Mouse (Mus musculus): ENCODE data around the gene Apod. TPM values are rescaled to one million over a fixed set of nuclear protein-coding genes. Genes with fewer than 3 reads are reported as not detected.
A peak's percentile ranks its signal among the peaks of the same experiment; 100 is the strongest.
"Not testable (repeated sequence)": the region's sequence is repeated elsewhere in the genome, so short reads cannot be mapped to it uniquely, and the experiment has no call there.

Gene Apod
- total RNA-seq, 2 experiments from 2014 or later, result 31.0 to 31.2 TPM

DNA sequence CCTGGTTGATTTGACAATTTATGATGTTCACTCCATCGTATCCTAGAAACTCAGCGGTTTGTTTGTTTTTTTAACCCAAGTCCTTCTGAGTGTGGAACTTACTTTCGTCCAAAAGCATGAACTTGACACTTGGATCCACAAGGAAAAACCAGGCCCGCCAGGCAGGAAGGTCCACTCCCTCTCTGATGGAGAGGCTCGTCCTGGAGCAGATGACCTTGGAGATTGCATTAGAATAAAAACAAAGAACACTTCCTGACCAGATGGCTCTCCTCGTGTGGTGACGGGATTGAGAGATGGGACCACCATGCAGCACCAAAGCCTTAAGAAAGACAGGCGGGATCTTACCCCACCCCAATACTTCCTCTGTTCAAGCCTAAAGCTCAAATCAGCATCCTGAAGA is 12.1 kb upstream of the Apod start:
- intact Hi-C loops (cut with DNase I), result no loop called here
- no peak for DNase-seq (ENCODE audit: extremely low spot score in 1 of 2, low spot score in 2 of 2)

DNA sequence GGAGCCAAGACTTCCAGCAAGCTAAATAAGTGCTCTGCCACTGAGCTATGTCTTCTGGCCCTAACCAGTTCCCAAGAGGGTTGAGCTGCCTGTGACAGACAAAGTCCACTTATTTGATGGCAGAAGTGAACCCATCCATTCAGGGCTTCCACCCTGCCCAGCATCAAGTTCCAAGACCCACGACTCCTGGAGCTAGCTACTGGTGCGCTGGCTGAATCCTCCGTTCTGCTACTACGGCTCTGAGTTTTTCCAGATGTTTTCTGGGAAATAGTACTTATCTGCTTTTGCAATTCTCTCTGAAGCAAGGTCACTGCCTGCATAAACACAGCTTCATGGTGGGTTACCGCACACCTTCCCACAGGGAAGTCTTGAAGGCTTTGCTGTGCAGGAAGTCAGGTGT is 11.4 kb upstream of the Apod start:
- intact Hi-C loops (cut with DNase I), result no loop called here
- no peak for DNase-seq (ENCODE audit: extremely low spot score in 1 of 2, low spot score in 2 of 2)

DNA sequence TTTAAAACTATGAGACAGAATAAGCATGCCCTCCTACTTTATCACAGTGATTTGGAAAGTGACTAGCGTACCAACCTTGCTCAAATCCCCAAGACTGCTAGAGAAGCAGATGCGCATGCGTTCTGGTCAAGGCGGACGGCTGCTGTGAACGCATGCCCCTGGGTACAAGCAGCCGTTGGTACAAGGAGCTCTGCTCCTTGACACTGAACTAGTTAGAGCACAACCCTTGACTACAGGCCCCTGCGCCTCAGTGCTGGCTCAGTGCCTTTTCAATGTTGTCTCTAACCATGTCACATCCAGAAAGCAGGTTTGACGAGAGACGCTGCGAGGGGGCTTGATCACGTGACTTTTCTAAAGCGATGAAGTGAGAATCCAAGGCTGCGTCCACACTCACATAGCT is 10.5 kb upstream of the Apod start:
- intact Hi-C loops (cut with DNase I), result no loop called here
- no peak for DNase-seq (ENCODE audit: extremely low spot score in 1 of 2, low spot score in 2 of 2)

DNA sequence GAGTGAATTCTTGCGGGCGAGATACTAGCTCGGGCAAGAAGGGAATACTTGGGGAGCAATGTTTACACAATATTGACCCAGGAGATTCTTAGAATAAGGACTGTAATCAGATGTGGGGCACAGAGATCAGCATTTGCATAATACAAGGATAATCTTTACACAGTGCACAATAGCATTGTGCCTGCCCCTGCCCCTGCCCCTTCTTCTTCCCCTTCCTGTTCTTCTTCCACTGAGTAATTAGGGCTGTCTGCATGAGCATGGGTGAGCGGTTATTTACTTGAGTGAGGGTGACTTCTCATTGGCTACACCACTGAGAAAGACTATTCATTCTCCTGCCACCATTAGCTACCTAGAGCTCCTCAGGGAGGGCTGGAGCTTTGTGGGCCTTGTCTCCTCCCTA is 6.9 kb upstream of the Apod start:
- intact Hi-C loops (cut with DNase I), result no loop called here
- DNase-seq (ENCODE audit: extremely low spot score in 1 of 2, low spot score in 2 of 2), result no peak

DNA sequence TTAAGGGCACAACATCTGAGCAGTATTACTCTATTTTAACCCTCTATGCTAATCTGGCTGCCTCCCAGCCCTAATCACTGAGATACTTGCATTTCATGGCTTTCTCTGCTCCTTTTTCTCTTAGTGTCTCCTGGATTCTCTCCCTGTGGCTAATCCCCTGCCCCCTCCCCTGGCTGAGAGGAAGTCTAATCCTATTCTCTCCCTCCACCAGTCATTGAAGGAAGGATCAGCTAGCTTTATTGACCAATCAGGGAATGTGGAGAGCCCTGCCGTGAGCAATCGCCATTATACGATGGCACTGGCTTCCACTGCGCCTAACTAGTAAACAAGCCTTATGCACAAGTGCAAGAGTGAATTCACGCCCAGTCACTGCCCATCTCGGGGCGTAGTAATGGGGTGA is 6.3 kb upstream of the Apod start:
- no peak for DNase-seq (ENCODE audit: extremely low spot score in 1 of 2, low spot score in 2 of 2)
- intact Hi-C loops (cut with DNase I), result no loop called here

DNA sequence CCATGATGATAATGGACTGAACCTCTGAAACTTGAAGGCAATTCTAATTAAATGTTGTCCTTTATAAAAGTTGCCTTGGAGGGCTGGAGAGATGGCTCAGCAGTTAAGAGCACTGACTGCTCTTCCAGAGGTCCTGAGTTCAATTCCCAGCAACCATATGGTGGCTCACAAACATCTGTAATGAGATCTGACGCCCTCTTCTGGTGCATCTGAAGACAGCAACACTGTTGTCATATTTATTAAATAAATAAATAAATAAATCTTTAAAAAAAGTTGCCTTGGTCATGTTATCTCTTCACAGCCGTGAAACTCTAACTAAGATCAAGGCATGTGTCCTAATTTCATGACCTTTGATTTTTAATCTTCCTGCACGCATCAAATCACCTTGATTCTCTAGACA is 5.1 kb upstream of the Apod start:
- DNase-seq (ENCODE audit: extremely low spot score in 1 of 2, low spot score in 2 of 2); intact Hi-C loops (cut with DNase I): not testable (repeated sequence)

DNA sequence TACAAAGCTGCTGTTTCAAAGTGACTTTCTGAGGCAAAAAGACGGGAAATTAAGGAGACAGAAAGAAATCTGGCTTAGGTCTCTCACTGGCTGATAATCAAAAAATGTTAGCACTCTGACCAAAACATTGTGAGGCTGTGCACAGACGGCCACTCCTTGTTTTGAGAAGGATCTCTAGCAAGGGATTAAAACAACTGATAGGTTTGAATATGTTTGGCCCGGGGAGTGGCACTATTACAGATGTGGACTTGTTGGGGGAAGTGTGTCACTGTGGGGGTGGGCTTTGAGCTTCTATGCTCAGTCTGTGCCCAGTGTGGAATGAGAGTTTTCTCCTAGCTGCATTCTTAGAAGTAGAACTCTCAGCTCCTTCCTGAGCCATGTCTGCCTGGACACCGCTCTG is 4.7 kb upstream of the Apod start:
- no peak for DNase-seq (ENCODE audit: extremely low spot score in 1 of 2, low spot score in 2 of 2)
- intact Hi-C loops (cut with DNase I), result no loop called here

DNA sequence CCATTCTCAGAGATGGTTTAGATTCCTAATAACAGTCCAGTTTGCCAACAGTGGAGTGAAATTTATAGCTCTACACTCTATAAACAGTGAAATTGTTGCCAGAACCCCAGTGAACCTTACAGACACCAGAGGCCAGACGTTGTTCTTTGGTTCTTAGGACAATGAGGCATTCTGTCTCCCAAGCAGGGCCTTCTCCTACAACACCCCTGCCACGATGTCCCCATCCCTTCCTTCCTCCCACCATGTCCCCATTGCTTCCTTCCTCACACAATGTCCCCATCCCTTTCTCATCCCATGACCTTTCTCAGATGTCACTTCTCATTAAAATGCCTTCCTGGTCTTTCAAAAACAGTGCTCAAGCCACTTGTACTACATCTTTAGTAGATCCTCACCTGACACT is 3.8 kb upstream of the Apod start:
- no peak for DNase-seq (ENCODE audit: extremely low spot score in 1 of 2, low spot score in 2 of 2)
- intact Hi-C loops (cut with DNase I), result no loop called here

DNA sequence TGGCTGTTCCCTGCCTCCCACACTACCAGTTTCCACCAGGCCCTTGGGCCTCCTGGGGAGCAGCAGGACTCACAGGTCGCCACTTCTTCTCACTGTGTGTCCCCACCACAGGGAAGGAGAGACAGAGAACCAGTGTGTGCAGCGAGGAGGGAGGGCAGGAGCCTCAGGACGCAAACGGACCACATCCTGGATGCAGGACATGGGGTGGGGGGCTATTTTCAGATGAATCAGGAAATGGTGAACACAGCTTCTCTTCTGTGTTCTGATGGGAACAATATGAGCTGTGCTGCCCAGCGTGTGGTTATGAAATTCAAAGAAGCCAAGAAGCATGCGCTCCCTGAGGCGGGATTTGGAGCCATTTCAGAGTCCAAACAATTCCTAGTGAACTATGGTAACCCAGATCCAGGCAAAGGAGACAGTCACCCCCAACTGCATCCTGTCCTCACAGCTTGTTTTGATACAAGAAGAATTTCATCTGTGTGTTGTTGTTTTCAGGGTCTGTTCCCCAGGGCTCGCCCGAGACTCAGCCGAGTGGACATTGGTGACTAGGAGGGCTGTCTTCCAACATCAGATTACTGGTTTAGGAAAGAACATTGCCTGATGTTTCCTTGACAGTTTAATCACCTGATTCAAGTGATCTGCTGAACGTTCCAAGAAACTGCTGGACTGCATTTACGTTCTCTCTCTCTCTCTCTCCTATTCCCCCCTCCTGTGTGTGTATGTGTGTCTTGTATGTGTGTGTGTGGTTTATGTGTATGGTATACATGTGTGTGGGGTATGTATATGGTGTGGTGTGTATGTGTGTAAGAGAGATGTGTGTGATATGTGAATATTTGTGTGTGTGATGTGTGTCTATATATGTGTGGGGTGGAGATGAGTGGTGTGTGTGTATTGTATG is 1.9 kb upstream of the Apod start:
- intact Hi-C loops (cut with DNase I), result not testable (repeated sequence)
- peak in 1 of 2 experiments; percentile 77 for DNase-seq (ENCODE audit: extremely low spot score in 1 of 2, low spot score in 2 of 2)

DNA sequence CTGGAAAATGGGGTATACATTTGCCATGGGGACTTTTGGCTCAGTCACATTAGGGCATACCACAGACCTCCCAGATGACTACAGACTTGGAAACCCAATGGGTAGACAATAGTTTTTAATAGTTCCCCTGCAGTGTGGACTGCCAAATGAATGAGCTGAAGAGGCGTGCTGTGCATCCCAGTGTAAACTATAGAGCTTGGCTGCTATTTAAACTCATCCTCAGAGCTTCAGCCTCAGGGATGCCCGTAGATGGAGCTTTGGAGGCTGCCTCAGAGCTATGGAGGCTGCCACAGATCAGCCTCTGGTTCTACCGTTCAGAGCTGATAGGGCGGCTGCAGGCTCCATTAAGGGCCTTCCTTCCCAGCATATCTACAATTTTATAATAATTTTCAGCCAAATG is 686 bp upstream of the Apod start:
- intact Hi-C loops (cut with DNase I), result no loop called here

DNA sequence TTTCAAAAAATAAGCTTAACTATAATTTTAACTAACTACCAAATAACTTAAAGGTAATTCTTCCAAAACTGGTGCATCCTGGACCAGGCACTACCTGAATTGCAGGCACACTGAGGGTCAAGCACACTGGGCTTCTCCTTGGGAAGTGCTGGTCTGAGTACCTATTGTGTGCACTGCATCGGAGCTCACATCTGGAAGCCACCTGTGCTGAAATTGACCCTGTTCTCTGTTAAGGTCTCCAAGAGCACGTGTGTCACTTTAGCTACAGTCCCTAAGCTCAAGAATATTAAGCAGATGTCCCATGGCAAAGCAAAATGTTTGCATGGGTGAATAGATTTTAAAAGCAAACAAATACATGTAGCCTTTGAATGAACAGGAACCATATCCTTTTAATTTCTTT is 997 bp downstream of the Apod start:
- no peak for DNase-seq (ENCODE audit: extremely low spot score in 1 of 2, low spot score in 2 of 2)
- intact Hi-C loops (cut with DNase I), result no loop called here

More for the DNA sequence above, 686 bp upstream of the Apod start:
- no peak for DNase-seq (ENCODE audit: extremely low spot score in 1 of 2, low spot score in 2 of 2)

DNA sequence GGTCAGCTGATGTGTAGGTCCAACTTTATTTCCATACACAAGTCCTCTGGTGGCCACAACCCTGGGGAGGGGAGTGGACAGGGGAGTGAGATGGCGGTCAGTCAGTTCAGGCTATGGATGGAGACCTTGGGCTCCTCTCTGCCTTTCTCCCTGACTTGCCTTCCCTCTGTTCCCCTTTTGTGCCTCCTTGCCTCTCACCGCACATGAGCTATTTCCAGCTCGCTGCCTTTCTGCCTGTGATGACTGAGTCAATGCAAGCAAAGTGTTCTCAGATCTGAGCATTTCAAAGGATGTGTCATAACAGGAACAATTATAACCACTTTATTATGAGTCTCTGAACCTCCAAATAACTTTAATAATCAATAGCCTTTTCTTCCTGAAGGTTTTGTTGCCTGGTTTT is 2.3 kb downstream of the Apod start:
- intact Hi-C loops (cut with DNase I), result no loop called here
- DNase-seq (ENCODE audit: extremely low spot score in 1 of 2, low spot score in 2 of 2), result no peak

DNA sequence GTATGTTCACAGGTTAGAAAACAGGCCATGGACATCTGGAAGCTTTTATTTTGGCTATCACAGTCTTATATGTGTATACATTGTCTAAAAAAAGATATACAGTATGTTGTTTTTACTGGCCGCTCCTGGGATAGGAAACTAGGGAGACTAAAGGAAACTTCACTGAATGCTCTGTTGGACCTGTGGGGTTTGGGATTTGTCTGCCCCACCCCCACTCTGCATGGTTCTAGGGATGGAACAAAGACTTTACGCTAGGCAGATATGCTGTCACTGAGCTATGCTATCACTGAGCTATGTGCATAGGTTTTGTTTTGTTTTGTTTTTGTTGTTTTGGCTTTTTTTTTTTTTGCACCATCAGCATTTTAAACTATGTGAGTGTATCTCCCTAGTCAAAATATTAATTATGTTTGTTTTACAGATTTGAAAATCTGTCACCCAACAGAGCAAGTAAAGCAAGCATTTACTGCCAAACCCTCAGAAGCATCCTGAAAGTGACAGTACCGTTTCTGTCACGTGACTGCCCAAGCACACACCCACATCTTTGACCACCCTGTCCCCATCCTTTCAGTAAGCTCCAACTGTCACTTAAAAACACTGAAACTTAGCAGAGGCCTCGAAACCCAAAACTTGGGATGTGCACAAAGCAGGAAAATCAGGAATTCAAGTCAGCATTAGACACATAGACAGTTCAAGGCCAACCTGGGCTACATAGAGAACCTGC is 9.2 kb downstream of the Apod start:
- intact Hi-C loops (cut with DNase I), result no loop called here
- DNase-seq (ENCODE audit: extremely low spot score in 1 of 2, low spot score in 2 of 2), result no peak

DNA sequence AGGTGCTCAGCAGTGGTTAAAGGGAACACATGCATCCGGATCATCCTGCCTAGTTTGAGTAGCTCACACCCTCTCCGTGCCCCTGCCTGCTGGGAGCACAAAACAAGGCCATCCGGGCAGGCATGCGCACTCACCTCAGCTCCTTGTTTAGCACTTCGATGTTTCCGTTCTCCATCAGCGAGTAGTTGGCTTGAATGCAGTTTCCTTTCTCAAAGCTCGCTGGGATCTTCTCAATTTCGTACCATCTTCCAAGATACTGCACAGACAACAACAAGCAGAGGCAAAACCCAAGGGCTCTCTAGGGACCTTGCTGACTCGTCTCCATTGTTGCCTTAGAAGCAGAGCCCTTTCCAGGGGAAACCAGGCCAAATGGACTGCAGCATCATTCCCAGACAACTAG is 11.3 kb downstream of the Apod start:
- intact Hi-C loops (cut with DNase I), result no loop called here
- peak in 1 of 2 experiments; percentile 62 for DNase-seq (ENCODE audit: extremely low spot score in 1 of 2, low spot score in 2 of 2)

DNA sequence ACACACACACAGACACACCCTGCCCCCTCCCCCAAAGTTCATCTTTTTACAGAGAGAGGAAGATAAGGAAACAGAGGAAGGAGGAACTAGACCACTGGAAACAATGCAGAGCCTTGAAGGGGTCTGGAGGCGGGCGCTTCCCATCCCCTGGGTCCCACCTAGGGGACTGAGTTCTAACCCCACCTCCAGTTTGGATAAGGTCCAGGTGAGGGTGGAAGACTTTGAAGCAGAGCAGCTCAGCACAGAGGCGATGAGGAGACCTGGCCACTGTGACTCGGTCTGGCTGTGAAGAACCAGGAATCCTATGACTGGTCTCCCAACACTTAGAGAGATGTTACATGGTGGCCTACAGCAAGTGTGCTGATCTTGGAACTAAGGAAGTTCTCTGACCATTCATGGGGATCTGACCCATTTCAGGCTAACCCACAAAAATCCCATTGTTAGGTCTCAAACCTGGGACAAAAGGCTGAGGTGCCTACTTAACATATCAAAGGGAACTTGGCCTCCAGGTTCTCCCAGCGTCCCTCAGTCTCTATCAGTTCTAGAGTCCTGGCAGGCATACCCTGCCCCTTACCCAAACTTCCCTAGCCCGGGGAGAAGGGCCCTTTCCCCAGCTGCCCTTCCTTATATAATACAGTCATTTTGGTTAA is 13.6 kb downstream of the Apod start:
- no peak for DNase-seq (ENCODE audit: extremely low spot score in 1 of 2, low spot score in 2 of 2)
- intact Hi-C loops (cut with DNase I), result no loop called here

DNA sequence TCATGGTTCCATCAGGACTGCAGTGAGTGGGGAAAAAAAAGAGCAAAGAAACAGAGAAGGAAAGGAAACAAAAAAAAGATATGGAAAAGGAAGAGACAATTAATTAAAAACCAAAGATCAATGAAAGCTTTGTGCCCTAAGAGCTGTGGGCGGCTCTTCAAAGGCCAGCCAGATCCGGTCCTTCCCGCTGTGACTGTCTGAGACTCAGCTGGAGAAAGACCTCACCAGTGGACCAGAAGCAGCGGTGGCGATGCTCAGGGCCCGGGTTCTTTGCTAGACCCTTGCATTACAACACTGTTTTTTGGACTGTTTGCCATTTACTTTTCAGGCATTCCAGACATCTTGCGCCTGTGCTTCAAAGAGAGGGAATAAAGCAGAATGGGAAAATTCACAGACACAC is 14.1 kb downstream of the Apod start:
- intact Hi-C loops (cut with DNase I), result no loop called here

DNA sequence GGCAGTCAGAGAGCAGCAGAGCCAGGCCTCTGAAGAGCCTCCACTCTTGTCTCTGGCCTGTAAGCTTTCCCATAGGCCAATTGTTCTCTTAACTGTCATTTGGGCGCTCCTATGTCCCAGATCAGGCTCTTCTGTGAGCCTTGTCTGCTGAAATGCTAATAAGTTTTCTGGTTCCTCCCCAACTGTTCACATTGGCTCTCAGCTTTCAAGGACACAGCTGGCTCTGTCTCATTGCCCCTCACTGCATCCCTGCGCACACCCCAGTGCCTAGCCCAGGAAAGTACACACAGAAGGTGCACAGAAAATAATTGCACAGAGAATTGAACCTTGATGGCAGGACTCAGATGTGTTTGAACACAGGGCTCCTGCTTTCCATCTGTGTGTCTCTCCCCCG is 14.7 kb downstream of the Apod start:
- intact Hi-C loops (cut with DNase I), result no loop called here

More for the DNA sequence above, 14.1 kb downstream of the Apod start:
- peak in 1 of 2 experiments; percentile 72 for DNase-seq (ENCODE audit: extremely low spot score in 1 of 2, low spot score in 2 of 2)

DNA sequence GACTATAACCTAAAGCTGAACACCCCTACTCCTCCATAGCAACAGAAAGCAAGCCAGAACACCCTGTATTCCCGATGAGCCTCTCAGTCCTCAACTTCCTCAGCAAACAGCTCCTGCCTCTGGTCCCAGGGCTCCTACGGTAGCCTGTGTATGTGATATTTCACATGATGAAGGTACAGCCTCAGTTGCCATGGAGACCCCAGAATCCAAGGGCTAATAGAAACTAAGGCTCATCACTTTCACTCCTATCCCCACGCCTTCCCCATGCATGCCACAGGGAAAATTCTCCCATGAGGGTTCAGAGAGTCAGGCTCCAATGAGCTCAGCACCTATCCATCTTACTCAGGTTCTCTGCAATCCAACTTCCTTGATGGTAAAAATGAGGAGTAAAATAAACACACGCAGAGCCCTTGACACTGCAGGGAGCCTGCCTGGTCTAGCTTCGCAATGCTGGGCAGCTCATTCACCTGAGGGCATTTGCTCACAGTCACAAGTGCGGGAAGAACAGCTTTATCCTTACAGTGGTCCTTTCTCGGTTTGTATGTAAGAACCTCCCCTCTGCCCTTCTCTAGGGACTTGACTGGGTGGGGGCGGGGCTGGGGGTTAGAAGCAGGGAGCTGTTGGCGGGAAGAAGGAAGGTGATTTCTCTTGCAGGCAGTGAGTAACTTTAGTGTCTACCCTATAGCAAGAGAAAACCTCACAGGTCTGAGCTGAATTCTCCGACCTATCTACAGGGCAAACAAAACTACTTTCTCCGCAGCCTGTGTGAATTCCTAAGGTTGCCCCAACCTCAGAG is 15.2 kb downstream of the Apod start:
- intact Hi-C loops (cut with DNase I), result no loop called here

More for the DNA sequence above, 14.7 kb downstream of the Apod start:
- DNase-seq (ENCODE audit: extremely low spot score in 1 of 2, low spot score in 2 of 2), result no peak

DNA sequence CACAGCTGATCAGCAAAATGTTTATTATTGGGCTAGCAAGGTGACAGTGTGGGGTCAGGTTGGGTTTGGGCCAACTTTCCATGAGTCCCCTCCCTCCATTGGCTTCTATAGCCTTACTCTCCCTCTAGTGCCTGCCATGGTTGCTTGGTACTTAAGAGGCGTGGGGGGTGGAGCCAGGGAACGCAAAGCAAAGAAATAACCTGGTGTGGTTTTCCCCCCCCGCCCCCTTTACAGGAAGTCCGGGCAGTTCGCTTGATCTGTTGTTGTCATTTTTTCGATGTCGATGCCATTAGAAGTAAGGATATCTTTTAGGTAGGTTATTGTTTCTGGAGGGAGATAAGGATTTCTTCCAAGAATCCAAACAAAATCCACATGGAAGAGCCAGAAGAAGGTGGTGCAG is 17.5 kb downstream of the Apod start:
- no peak for DNase-seq (ENCODE audit: extremely low spot score in 1 of 2, low spot score in 2 of 2)
- intact Hi-C loops (cut with DNase I), result no loop called here

More for the DNA sequence above, 15.2 kb downstream of the Apod start:
- no peak for DNase-seq (ENCODE audit: extremely low spot score in 1 of 2, low spot score in 2 of 2)
